Mouse (Mus musculus): ENCODE data around the gene Gadd45g. TPM values are rescaled to one million over a fixed set of nuclear protein-coding genes. Genes with fewer than 3 reads are reported as not detected.

The Gadd45g gene
- total and polyA plus RNA-seq, 3 experiments = 2.5 to 2.9 (median 2.7) TPM

GRCm38 (mm10) chr13:51818170-51818943 lies 28.1 kb upstream of the Gadd45g start (continued):
- no peak for TF ChIP-seq KAT2A (IDR thresholded peaks at IDR 0.05; ENCODE audit: insufficient replicate concordance, low read length)

- dilution Hi-C loops (cut with MboI; ENCODE audit: extremely low pct_ligation_motif_present, extremely low pct_unique_long_range_greater_than_20kb, low sequenced_read_pairs) (no loop called here), in situ Hi-C loops (cut with MboI; ENCODE audit: low pct_ligation_motif_present, low pct_unique_long_range_greater_than_20kb, low sequenced_read_pairs) (no loop called here)
- Histone ChIP-seq H3K4me1 (ENCODE audit: control insufficient read depth in 1 of 2, insufficient read depth in 2 of 2) (peaks cover 7 to 23% of the 10 kb centered on the region in 2 experiments), H3K9ac (ENCODE audit: insufficient read depth, low read depth) (no peak overlapping the region), H3K27ac (ENCODE audit: insufficient read depth, low read depth) (no peak overlapping the region), H3K27me3 (replicated peaks) (no peaks in the 10 kb centered on the region), H3K4me2 (ENCODE audit: insufficient read depth, low read depth, poor library complexity, severe bottlenecking) (no peak overlapping the region), H3K36me3 (replicated peaks in 1 of 2; ENCODE audit: control insufficient read depth in 1 of 2, insufficient read depth in 1 of 2, low read length in 1 of 2) (no peaks in the 10 kb centered on the region), H3K79me2 (replicated peaks; ENCODE audit: control insufficient read depth, extremely low read depth, insufficient read depth, poor library complexity, severe bottlenecking) (no peaks in the 10 kb centered on the region), H3K4me3 (replicated peaks in 1 of 3; ENCODE audit: low read depth in 2 of 3, low read length in 2 of 3, poor library complexity in 1 of 3) (no peak overlapping the region), H3K9me3 (replicated peaks; ENCODE audit: low read length) (peaks cover 6% of the 10 kb centered on the region)
- DNase-seq (ENCODE audit: extremely low read depth) = no peak
- no peak for TF ChIP-seq POLR2AphosphoS2 (IDR thresholded peaks at IDR 0.05; ENCODE audit: low read depth, low read length)
- TF ChIP-seq NRF1 (IDR thresholded peaks at IDR 0.05; ENCODE audit: low read depth, low read length) = no peak
- TF ChIP-seq JUN (IDR thresholded peaks at IDR 0.05; ENCODE audit: insufficient read depth, low read depth, low read length) = no peak
- no peak for TF ChIP-seq MAX (IDR thresholded peaks at IDR 0.05; ENCODE audit: low read length)
- no peak for TF ChIP-seq EP300 (IDR thresholded peaks at IDR 0.05; ENCODE audit: low read length)
- no peak for TF ChIP-seq JUND (conservative IDR thresholded peaks at IDR 0.05; ENCODE audit: low read depth, low read length)
- no peak for TF ChIP-seq RAD21 (IDR thresholded peaks at IDR 0.05; ENCODE audit: low read depth, low read length)
- TF ChIP-seq TBP (conservative IDR thresholded peaks at IDR 0.05; ENCODE audit: low read depth, low read length) = no peak
- TF ChIP-seq TCF12 (IDR thresholded peaks at IDR 0.05; ENCODE audit: low read depth, low read length) = no peak
- no peak for TF ChIP-seq MAZ (IDR thresholded peaks at IDR 0.05; ENCODE audit: low read depth, low read length)
- TF ChIP-seq E2F4 (IDR thresholded peaks at IDR 0.05; ENCODE audit: insufficient replicate concordance, low read depth, low read length) = no peak
- no peak for TF ChIP-seq ETS1 (conservative IDR thresholded peaks at IDR 0.05; ENCODE audit: low read depth, low read length)
- no peak for TF ChIP-seq KAT2A (IDR thresholded peaks at IDR 0.05; ENCODE audit: insufficient replicate concordance, low read length)
- no peak for TF ChIP-seq UBTF (IDR thresholded peaks at IDR 0.05; ENCODE audit: low read depth, low read length)
- TF ChIP-seq ELF1 (IDR thresholded peaks at IDR 0.05; ENCODE audit: low read depth, low read length) = no peak
- no peak for TF ChIP-seq POLR2A (IDR thresholded peaks at IDR 0.05; ENCODE audit: low read depth, low read length)
- no peak for TF ChIP-seq MYC (IDR thresholded peaks at IDR 0.05; ENCODE audit: low read depth, low read length)
These were observed 27.5 kb upstream of the Gadd45g start for GRCm38 (mm10) chr13:51818944-51819326.

GRCm38 (mm10) chr13:51819351-51819750 lies 27.1 kb upstream of the Gadd45g start:
- Histone ChIP-seq H3K27me3 (replicated peaks) (no peaks in the 10 kb centered on the region), H3K4me1 (ENCODE audit: control insufficient read depth in 1 of 2, insufficient read depth in 2 of 2) (peaks cover 3 to 23% of the 10 kb centered on the region in 2 experiments), H3K27ac (ENCODE audit: insufficient read depth, low read depth) (no peak overlapping the region), H3K9me3 (replicated peaks; ENCODE audit: low read length) (peaks cover 6% of the 10 kb centered on the region), H3K79me2 (replicated peaks; ENCODE audit: control insufficient read depth, extremely low read depth, insufficient read depth, poor library complexity, severe bottlenecking) (no peaks in the 10 kb centered on the region), H3K36me3 (replicated peaks in 1 of 2; ENCODE audit: control insufficient read depth in 1 of 2, insufficient read depth in 1 of 2, low read length in 1 of 2) (no peaks in the 10 kb centered on the region), H3K9ac (ENCODE audit: insufficient read depth, low read depth) (no peak overlapping the region), H3K4me3 (replicated peaks in 1 of 3; ENCODE audit: low read depth in 2 of 3, low read length in 2 of 3, poor library complexity in 1 of 3) (no peak overlapping the region), H3K4me2 (ENCODE audit: insufficient read depth, low read depth, poor library complexity, severe bottlenecking) (no peak overlapping the region)
- in situ Hi-C loops (cut with MboI; ENCODE audit: low pct_ligation_motif_present, low pct_unique_long_range_greater_than_20kb, low sequenced_read_pairs) = no loop called here
- dilution Hi-C loops (cut with MboI; ENCODE audit: extremely low pct_ligation_motif_present, extremely low pct_unique_long_range_greater_than_20kb, low sequenced_read_pairs) = no loop called here
- TF ChIP-seq SIN3A (IDR thresholded peaks at IDR 0.05; ENCODE audit: low read length) (no peak), HCFC1 (IDR thresholded peaks at IDR 0.05; ENCODE audit: low read depth, low read length) (no peak), ZMIZ1 (IDR thresholded peaks at IDR 0.05; ENCODE audit: low read depth, low read length) (no peak), ZKSCAN1 (IDR thresholded peaks at IDR 0.05; ENCODE audit: borderline replicate concordance, low read depth, low read length) (no peak), JUND (conservative IDR thresholded peaks at IDR 0.05; ENCODE audit: low read depth, low read length) (no peak), USF1 (IDR thresholded peaks at IDR 0.05; ENCODE audit: low read depth, low read length) (no peak), NRF1 (IDR thresholded peaks at IDR 0.05; ENCODE audit: low read depth, low read length) (no peak), TBP (conservative IDR thresholded peaks at IDR 0.05; ENCODE audit: low read depth, low read length) (no peak), UBTF (IDR thresholded peaks at IDR 0.05; ENCODE audit: low read depth, low read length) (no peak), MEF2A (IDR thresholded peaks at IDR 0.05; ENCODE audit: borderline replicate concordance, low read depth, low read length) (no peak), SMC3 (IDR thresholded peaks at IDR 0.05; ENCODE audit: low read depth, low read length) (no peak), MAZ (IDR thresholded peaks at IDR 0.05; ENCODE audit: low read depth, low read length) (no peak), CHD1 (IDR thresholded peaks at IDR 0.05; ENCODE audit: low read depth, low read length) (no peak), EP300 (IDR thresholded peaks at IDR 0.05; ENCODE audit: low read length) (no peak), NELFE (IDR thresholded peaks at IDR 0.05; ENCODE audit: low read depth, low read length) (no peak), POLR2AphosphoS2 (IDR thresholded peaks at IDR 0.05; ENCODE audit: low read depth, low read length) (no peak), ZC3H11A (IDR thresholded peaks at IDR 0.05; ENCODE audit: low read depth, low read length) (no peak), RCOR1 (conservative IDR thresholded peaks at IDR 0.05; ENCODE audit: low read depth, low read length) (no peak)
- no peak for DNase-seq (ENCODE audit: extremely low read depth)
